Mouse (Mus musculus): ENCODE measurements at regions not wholly inside any gene's neighbourhood (a gene's known extent, or its start where the extent isn't known, plus 50 kb on each side); places are given as distances from the start of the nearest gene placed in this dataset.

GRCm38 (mm10) chr2:171242356-171242755 is 510.7 kb downstream of the Dok5 start:
- DNase-seq (ENCODE audit: low spot score in 2 of 2), result no peak
- intact Hi-C loops (cut with DNase I), result no loop called here

GRCm38 (mm10) chr2:171237276-171237960 is 505.8 kb downstream of the Dok5 start:
- peak in 1 of 2 experiments; percentile 5 for DNase-seq (ENCODE audit: low spot score in 2 of 2)
- intact Hi-C loops (cut with DNase I), result no loop called here

GRCm38 (mm10) chr2:171232812-171233211 is 501.2 kb downstream of the Dok5 start:
- no peak for DNase-seq (ENCODE audit: low spot score in 2 of 2)
- intact Hi-C loops (cut with DNase I), result no loop called here

GRCm38 (mm10) chr2:171231288-171232050 is 499.9 kb downstream of the Dok5 start:
- no peak for DNase-seq (ENCODE audit: low spot score in 2 of 2)
- intact Hi-C loops (cut with DNase I), result no loop called here

GRCm38 (mm10) chr2:171230536-171230935 is 498.9 kb downstream of the Dok5 start:
- intact Hi-C loops (cut with DNase I), result no loop called here
- DNase-seq (ENCODE audit: low spot score in 2 of 2), result no peak

- DNase-seq (ENCODE audit: low spot score in 2 of 2), result no peak
Measured at GRCm38 (mm10) chr2:171228229-171228628, 496.6 kb downstream of the Dok5 start.

GRCm38 (mm10) chr2:171213792-171214191 is 482.2 kb downstream of the Dok5 start:
- intact Hi-C loops (cut with DNase I), result no loop called here
- no peak for DNase-seq (ENCODE audit: low spot score in 2 of 2)

More at GRCm38 (mm10) chr2:171228229-171228628, 496.6 kb downstream of the Dok5 start:
- intact Hi-C loops (cut with DNase I), result no loop called here

GRCm38 (mm10) chr2:171196472-171196871 is 464.9 kb downstream of the Dok5 start:
- intact Hi-C loops (cut with DNase I), result no loop called here
- DNase-seq (ENCODE audit: low spot score in 2 of 2), result no peak

- intact Hi-C loops (cut with DNase I), result no loop called here
- no peak for DNase-seq (ENCODE audit: low spot score in 2 of 2)
Measured at GRCm38 (mm10) chr2:171192181-171192580, 460.6 kb downstream of the Dok5 start.
